Mouse (Mus musculus) gastrocnemius, adult 8-10 months (tissue): ENCODE results near the gene Adra2b. TPM values are rescaled to one million over a fixed set of nuclear protein-coding genes. Genes with fewer than 3 reads are reported as not detected.

Experiments
- DNase-seq, 2 experiments: peaks; one replicate each; pipeline ENCODE4 v3.0.0; 2022; ENCODE audit warnings: low spot score in 2 of 2
- total RNA-seq, 4 experiments: library from RNA; stranded (reverse); gene quantifications; 2 replicates each; pipeline ENCODE4 v1.2.4; 2022

Gene Adra2b
- total RNA-seq, 4 experiments from 2014 or later, result 0.41 to 0.83 (median 0.50) TPM

GRCm38 (mm10) chr2:127338833-127339232 is 24.2 kb upstream of the Adra2b start:
- no peak for DNase-seq

GRCm38 (mm10) chr2:127339262-127339661 is 23.7 kb upstream of the Adra2b start:
- no peak for DNase-seq

GRCm38 (mm10) chr2:127341159-127341558 is 21.8 kb upstream of the Adra2b start:
- peak in 1 of 2 experiments; percentile 34 for DNase-seq

- DNase-seq, result no peak
Measured at GRCm38 (mm10) chr2:127346334-127346733, 16.7 kb upstream of the Adra2b start.

GRCm38 (mm10) chr2:127347147-127347985 is 15.6 kb upstream of the Adra2b start:
- DNase-seq, result no peak

DNA sequence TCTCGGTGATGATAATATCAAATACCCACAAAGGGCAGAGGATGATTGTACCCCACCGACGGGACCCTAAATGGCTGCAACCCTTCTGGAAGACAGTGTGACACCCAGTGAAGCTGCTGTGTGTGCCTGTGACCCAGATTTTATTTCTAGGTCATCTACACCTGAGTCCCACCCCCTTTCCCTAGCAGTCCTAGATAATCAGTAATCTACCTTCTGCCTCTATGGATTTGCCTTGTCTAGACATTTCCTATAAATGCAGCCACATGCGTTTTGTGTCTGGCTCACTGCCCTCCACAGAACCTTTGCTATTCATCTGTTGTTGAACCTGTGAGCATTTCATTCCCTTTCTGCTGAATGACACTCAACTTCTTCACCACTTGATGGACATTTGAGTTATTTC is 9.1 kb upstream of the Adra2b start:
- DNase-seq, result no peak

DNA sequence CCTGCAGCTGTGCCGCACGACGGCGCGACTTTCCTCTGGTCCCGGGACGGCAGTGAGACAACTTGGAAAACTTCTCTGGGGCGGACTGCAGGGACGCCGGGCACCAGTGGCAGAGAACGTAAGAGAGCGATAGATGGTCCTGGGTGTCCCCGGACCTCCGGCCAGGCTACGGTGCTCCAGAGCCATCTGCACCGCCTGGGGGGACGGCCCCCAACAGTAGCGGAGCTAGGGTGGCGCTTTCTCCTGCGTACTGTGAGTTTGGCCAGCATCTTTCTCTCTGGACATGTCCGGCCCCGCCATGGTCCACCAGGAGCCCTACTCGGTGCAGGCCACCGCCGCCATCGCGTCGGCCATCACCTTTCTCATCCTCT is 259 bp downstream of the Adra2b start:
- no peak for DNase-seq

DNA sequence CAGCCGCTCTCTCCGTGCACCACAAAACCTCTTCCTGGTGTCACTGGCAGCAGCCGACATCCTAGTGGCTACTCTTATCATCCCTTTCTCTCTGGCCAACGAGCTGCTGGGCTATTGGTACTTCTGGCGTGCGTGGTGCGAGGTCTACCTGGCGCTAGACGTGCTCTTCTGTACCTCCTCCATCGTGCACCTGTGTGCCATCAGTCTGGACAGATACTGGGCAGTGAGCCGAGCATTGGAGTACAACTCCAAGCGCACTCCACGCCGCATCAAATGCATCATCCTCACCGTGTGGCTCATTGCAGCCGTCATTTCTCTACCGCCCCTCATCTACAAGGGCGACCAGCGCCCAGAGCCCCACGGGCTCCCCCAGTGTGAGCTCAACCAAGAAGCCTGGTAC is 688 bp downstream of the Adra2b start:
- DNase-seq, result no peak

- DNase-seq, result no peak
Measured at GRCm38 (mm10) chr2:127364452-127364851, 1.4 kb downstream of the Adra2b start.

DNA sequence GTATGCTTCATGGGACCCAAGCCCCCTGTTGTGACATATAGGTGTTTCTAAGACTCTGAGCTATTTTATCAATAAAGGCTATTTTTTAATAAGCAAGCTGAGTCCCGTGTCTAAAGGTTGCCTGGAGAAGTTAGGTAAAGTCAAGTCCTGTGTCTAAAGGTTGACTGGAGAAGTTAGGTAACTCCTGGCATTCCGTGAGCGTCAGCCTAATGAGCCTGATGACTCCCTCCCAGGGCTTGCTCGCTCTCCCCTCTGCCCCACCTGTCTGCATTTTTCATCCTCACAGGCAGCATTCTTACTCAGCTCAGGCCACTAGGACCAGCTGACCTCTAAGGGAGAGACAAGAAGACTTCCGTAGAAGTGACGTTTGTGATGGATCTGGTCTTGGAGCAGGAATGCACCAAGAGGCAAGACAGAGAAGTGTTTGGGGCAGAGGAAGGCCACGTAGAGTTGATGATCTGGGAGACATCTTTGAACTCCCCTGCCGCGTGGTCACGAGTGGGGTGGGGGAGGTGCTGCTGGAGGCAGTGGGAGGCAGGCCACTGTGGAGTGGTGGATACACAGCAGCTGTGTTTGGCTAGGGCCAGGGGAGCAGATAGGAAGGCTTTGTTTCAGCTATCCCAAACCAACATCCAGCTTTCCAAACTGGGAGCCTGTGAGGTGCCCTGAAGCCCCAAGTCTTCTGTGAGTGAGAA is 4.3 kb downstream of the Adra2b start:
- DNase-seq, result no peak

GRCm38 (mm10) chr2:127369703-127370376 is 6.8 kb downstream of the Adra2b start:
- DNase-seq, result no peak

DNA sequence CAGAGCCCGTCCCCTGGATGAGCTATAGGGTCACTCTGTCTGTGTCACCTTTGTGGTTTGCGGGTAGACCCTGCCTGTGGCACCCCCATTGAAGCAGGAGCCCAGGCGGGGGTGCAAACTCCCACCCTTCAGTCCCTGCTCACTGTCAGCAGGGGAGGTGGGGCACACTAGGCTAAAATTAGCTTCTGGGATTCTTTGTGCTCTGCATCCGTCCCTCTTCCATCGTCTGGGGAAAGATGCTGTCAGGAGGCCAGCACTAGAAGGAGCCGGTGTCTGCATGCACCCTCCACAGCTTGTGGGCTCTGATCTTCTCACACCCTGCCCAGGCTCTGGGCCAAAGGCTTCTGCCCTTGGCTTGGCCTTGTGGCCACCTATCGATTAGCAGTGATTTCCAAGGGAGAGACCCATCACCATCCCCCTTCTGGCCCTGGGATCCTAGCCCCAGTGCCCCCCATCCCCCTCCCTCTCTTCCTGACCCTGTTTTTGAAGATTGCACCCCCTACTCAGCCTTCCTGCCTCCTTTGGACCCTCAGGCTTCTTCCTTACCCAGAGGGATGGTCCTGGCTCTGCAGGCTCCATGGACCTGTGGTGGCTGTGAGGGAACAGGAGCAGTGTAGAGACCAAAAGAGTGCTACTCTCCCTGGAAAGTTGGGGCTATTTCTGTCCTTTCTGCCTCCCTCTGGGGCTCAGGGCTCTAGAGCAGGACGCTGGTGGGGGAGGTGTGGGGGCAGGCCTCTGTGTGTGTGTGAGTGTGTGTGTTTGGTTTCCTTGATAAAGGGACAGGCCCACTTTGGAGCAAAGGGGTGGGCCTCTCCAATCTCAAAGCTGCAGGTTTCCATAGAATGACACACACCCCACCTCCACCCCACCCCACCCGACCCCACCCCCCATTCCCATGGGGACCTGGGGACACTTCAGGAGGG is 7.8 kb downstream of the Adra2b start:
- no peak for DNase-seq

GRCm38 (mm10) chr2:127371484-127371861 is 8.5 kb downstream of the Adra2b start:
- no peak for DNase-seq

DNA sequence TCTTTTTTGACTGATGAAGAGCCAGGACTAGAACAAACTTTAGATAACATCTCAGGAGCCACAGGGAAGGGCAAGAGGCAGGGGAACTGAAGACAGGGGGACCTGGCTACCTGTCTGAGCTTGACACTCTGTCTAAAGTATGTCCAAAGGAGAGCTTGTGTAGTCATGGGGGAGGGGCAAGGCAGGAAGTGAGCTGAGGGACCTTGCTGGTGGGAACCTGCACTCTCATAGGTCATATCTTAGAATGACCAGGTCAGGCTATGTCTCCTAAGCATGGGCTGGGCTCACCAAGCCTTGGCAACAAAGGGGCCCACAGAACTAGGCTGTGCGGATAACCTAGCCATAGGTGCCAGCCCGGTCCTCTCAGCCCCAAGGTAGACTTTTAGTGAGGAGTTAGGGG is 9.1 kb downstream of the Adra2b start:
- DNase-seq, result no peak

- no peak for DNase-seq
Measured at GRCm38 (mm10) chr2:127374131-127374530, 11.1 kb downstream of the Adra2b start.

GRCm38 (mm10) chr2:127375087-127375486 is 12.1 kb downstream of the Adra2b start:
- DNase-seq, result no peak

DNA sequence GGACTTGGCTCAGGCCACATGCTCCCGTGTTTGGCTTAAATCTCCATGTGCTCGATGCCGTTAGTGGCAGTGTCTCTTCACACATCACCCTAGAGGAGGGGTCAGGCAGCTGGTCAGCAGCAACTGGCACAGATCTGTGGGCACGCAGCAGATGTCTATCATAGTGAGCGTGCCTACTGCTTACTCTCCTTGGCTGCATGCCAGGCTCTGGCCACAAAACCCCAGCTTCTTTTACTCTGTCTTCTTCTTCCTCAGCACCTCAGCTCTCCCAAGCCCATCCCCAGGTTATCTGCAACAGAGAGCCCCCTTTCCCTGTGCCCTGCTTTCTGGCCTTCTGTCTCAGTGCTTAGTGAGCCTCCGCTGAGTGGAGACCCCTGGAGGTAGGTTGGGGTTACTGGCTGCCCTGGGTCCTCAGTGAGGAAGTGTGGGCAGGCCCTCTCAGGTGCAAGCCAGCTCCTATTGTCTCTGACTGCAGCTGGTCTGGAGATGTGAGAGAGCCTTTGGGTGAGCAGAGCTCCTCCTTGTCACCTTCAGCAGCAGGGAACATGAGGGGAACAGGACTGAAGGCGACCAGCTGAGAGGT is 12.8 kb downstream of the Adra2b start:
- DNase-seq, result no peak

GRCm38 (mm10) chr2:127376423-127377051 is 13.5 kb downstream of the Adra2b start:
- no peak for DNase-seq

GRCm38 (mm10) chr2:127377942-127378610 is 15.1 kb downstream of the Adra2b start:
- no peak for DNase-seq

GRCm38 (mm10) chr2:127378611-127378990 is 15.6 kb downstream of the Adra2b start:
- no peak for DNase-seq
